Mouse (Mus musculus): ENCODE data around the gene 1700021F07Rik. TPM values are rescaled to one million over a fixed set of nuclear protein-coding genes. Genes with fewer than 3 reads are reported as not detected.

The 1700021F07Rik gene
- polyA plus RNA-seq, 1 experiment from 2014 or later, result not detected

- Histone ChIP-seq H3K4me1 (peaks cover 18% of the 10 kb centered on the region), H3K9ac (no peak overlapping the region), H3K4me2 (no peak overlapping the region), H3K27ac (peak overlapping the region; percentile 33; the same call in 1 of the 2 replicates), H3K27me3 (0 out of 2 replicates have a peak, but pooled peaks cover 3% of the 10 kb centered on the region), H3K9me3 (no peaks in the 10 kb centered on the region), H3K4me3 (no peak overlapping the region), H3K36me3 (no peaks in the 10 kb centered on the region)
- no peak for ATAC-seq (ENCODE audit: insufficient number of reproducible peaks, low FRiP score, low TSS enrichment, low read depth)
- 36% methylated on average over 9 of the region's 9 CpGs for WGBS
Measured at GRCm38 (mm10) chr2:173564179-173564578, 41.8 kb downstream of the 1700021F07Rik start.

Other genes starting within 250 kb of the 1700021F07Rik start
- gene Pmepa1, start 246.1 kb upstream of the 1700021F07Rik start, polyA plus RNA-seq (2015; fragmentation: Nextera tagmentation; extraction: Ambion mirVana), result 6.3 and 8.4 TPM in 2 replicates
- gene Ankrd60, start 55.8 kb downstream of the 1700021F07Rik start, polyA plus RNA-seq (2015; fragmentation: Nextera tagmentation; extraction: Ambion mirVana), result not detected in 2 replicates
- gene Rab22a, start 137.2 kb downstream of the 1700021F07Rik start, polyA plus RNA-seq (2015; fragmentation: Nextera tagmentation; extraction: Ambion mirVana), result 43.0 and 45.5 TPM in 2 replicates
- not detected in 2 replicates for gene 1700010B08Rik, start 196.8 kb downstream of the 1700021F07Rik start, polyA plus RNA-seq (2015; fragmentation: Nextera tagmentation; extraction: Ambion mirVana)
- gene Vapb, start 214.9 kb downstream of the 1700021F07Rik start, polyA plus RNA-seq (2015; fragmentation: Nextera tagmentation; extraction: Ambion mirVana), result 10.3 and 15.7 TPM in 2 replicates

Measured in limb, embryonic 15.5 days (tissue).